Mouse (Mus musculus) CD4-positive helper T cell, adult 2 months (primary cell): Measurements from ENCODE around the gene Wdr25.
A peak's percentile ranks its signal among the peaks of the same experiment; 100 is the strongest.
"Not testable (repeated sequence)": the region's sequence is repeated elsewhere in the genome, so short reads cannot be mapped to it uniquely, and the experiment has no call there.

Experiments
- DNase-seq: peaks from one replicate; pipeline ENCODE4 v3.0.0-alpha.2; 2012; ENCODE audit warnings: low read depth, missing footprints, low spot score

The Wdr25 gene

GRCm38 (mm10) chr12:108892989-108893714 lies at the start of gene Wdr25:
Gene Wdr25, plus strand, starts transcription at chr12:108893631.
- peak; percentile 63 for DNase-seq

- DNase-seq: not testable (repeated sequence)
Observed at GRCm38 (mm10) chr12:108848033-108848432, 45.4 kb upstream of the Wdr25 start.

GRCm38 (mm10) chr12:108849488-108850022 lies 43.9 kb upstream of the Wdr25 start:
- no peak for DNase-seq

GRCm38 (mm10) chr12:108850129-108850528 lies 43.3 kb upstream of the Wdr25 start:
- DNase-seq: no peak

- DNase-seq: no peak
Observed at GRCm38 (mm10) chr12:108850886-108851285, 42.5 kb upstream of the Wdr25 start.

DNA sequence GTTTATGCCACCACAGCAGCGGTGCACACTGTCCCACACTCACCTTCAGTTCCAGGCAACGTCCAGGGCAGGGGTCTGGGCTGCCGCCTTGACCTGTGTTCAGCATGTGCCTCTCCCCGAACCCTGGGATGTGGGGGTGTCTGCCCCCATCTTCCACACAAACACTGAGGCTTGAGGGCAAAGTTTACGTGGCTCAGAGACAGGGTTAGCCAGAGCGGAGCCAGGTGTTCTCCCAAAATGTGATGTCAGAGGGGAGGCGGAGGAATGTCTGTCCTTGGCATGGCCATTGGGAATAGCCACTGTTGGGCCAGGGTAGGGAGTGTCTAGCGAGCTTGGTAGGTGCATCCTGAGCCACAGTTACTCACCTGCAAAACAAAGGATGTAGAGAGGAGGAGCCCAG lies 40.6 kb upstream of the Wdr25 start:
- DNase-seq: no peak

GRCm38 (mm10) chr12:108855081-108855480 lies 38.4 kb upstream of the Wdr25 start:
- no peak for DNase-seq

GRCm38 (mm10) chr12:108856186-108856585 lies 37.2 kb upstream of the Wdr25 start:
- no peak for DNase-seq

DNA sequence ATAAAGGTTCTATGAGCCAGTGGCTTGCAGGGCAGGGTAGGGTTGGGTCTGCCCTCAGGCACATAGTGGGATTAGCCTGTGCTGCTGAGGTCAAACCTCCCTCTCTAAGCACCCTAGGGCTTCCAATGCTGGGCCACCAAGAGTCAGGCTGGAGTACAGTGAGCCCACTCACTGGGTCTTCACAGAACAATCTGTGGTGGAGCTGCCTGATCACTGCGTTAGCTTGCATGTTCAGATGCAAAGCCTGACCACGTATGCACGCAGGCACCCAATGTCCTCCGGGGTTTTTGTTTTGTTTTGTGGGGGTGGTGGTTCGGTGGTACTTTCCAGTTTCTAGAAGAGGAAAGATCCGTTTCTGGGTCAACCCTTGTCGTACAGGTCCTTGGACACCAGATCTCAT lies 36.3 kb upstream of the Wdr25 start:
- no peak for DNase-seq

GRCm38 (mm10) chr12:108857589-108858184 lies 35.7 kb upstream of the Wdr25 start:
- DNase-seq: no peak

DNA sequence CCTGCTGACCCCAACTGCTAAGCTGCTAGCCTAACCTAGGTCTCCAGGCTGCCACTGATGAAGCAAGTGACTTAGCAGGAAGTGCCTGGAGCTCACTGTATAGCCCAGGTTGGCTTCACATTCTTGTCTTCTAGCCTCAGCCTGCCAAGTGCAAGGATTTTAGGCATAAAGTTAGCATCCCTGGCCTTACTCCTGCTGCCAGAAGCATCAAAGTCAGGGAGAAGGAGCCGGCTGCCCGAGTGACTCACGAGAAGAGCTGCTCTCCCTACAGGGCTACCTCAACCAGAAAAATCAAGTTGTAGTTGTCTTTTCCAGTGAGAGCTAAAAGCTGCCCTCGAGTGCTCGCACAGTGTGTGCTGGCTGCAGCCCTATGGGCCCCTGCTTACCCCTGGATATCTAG lies 34.9 kb upstream of the Wdr25 start:
- DNase-seq: no peak

DNA sequence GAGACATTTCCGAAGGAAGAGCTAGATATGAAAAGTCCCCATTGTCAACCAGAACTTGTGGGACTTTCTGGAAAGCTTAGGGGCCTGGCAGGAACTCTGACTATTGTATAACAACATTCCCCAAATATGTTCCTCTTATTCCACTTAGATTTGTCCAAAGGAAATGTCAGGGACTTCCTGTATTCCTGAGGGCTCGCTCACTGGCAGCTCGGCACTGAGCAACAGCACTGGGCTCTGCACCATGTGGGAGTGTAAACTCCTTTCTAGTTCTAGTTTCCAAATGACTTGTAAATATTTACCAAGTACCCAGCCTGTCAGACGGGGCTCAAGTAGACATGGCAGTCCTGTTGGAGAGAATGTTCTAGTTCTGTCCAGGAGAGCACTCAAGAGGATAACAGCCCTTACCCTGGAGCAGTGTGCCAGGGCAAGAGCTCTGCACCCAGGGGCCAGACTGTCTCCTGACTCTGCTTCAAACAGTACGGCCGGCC lies 28.4 kb upstream of the Wdr25 start:
- DNase-seq: no peak

DNA sequence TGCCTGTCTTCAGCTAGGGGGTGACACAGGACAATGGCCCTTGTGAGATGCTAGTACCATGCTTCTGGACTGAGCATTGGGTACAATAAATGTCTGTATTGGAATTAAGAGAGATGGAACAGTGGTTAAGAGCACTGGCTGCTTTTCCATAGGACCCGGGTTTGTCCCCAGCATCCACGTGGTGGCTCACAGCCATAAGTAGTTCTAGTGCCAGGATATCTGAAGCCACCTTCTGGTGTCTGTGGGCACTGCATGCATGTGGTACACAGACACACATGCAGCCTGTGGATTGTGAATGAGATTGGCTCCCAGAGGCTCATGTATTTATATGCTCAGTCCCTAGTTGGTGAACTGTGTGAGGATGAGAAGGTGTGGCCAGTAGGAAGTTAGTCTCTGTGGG lies 23.9 kb upstream of the Wdr25 start:
- peak; percentile 17 for DNase-seq

- no peak for DNase-seq
Observed at GRCm38 (mm10) chr12:108873122-108873521, 20.3 kb upstream of the Wdr25 start.

GRCm38 (mm10) chr12:108879138-108879537 lies 14.3 kb upstream of the Wdr25 start:
- DNase-seq: no peak

- DNase-seq: no peak
Observed at GRCm38 (mm10) chr12:108880606-108881005, 12.8 kb upstream of the Wdr25 start.

DNA sequence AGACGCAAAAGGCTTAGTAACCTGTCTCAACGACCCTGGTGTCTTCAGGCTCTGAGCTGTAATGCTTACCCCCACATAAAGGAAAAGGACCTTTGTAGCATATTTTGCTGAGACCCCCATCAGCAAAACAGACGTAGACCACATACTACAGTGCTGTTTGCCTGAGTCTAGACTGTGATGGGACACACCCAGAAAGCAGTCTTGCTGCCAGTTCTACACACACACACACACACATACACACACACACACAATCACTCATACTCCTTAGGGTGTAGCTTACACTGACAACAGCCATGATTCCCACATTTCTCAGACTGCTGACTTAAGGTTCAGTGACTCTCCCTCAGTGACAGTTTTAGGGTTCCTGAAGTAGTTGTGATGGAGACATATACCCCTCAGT lies 12.2 kb upstream of the Wdr25 start:
- no peak for DNase-seq

DNA sequence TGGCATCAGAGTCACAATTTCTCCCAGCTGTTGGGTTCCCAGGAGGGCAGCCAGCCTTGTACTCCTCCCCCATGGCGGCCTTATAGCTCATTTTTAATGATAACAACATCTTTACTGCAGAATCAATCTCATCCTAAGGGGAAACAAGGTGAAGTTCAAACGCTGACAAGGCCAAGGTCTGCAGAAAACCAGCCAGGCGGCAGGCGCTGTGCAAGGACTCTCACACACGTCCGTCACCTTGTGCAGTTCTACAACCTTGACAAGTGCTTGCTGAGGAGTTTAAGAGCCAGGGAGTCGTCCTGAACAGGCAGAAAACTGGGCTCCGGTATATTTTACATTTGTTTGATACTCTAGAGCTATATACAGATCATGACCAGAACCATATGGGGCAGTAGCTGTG lies 10.7 kb upstream of the Wdr25 start:
- no peak for DNase-seq

GRCm38 (mm10) chr12:108885906-108886305 lies 7.5 kb upstream of the Wdr25 start:
- DNase-seq: no peak

DNA sequence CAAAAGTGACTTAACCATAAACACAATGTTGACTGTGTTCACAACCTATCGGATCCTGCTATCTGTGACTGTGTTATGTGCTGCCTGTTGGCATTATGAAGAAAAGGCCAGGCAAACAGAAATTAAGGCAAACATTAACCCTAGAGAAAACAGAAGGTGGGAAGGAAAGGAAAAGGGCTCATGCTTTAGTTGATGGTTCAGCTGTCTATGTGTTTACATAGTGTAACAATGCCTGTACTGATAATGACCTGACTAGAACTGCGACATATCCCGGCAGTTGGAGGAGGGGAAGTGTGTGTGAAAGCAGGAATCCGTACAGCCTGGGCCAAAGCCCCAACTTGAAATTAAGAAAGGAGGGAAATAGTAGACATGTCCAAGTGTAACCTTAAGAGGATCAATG lies 6.4 kb upstream of the Wdr25 start:
- no peak for DNase-seq

GRCm38 (mm10) chr12:108888632-108889031 lies 4.8 kb upstream of the Wdr25 start:
- no peak for DNase-seq

DNA sequence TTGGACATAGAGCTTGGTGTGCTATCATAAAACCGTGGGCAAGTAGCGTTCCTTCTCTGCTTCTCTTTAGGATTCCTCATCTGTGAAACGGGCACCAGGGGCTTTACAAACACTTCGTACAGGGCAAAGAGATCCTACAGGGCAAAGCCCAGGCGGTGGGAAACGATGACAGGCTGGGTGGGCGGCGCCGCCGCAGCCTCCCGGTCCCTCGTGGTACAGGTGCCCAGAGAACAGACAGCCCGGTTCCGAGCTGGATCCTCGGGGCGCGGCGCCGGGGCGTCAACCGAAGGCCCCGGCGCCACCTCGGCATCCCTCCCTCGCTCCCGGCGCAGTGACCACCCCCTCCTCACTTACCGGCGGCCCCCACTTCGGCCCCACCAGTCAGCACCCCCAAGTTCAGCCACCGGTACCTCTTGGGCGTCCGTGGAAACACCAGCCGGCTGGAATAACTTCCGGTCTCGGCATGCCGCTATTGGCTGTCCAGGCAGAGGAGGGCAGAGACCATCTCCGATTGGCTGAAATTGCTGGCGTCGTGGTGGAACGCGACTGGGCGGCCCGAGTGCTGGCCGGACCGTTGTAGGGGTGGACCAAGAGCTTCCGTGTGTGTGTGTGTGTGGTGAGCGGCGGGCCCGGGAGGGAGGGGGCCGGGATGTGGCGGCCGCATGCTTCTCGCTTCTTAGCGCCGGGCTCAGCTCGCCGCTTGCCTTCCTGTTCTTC lies 442 bp downstream of the Wdr25 start, which contains the start of gene Wars:
Wars (minus strand) TSS at position 460 of the 717 bp plus-strand sequence.
- peak; percentile 93 for DNase-seq
